In genomic region chr11:52249452-52249851, GRCm38 (mm10) we compare ENCODE assay signal across 24 mouse cellular contexts. TPM values are rescaled to one million over a fixed set of nuclear protein-coding genes. Genes with fewer than 3 reads are reported as not detected.
DNase-seq lines count a peak whose midpoint lies in the region; ATAC-seq and TF ChIP-seq lines count a peak whose summit lies in the region.
"Had no signal": no experiment of that assay in that cellular context is flagged by ENCODE, and none has a peak within 500 bp of the region (broad histone marks: within the 10 kb centered on the region; RNA-seq: fewer than 3 reads in every experiment).

No protein-coding gene starts in this region.

- no peak for TF ChIP-seq CTCF in kidney, adult 2 months (conservative IDR thresholded peaks at IDR 0.05; ENCODE audit: insufficient read depth, insufficient read length, low read depth, low read length)

- peaks cover 4% of the 10 kb centered on the region for H3K36me3 ChIP-seq in kidney, adult 2 months (ENCODE audit: control insufficient read depth, insufficient read depth, low read length)
- H3K36me3 ChIP-seq in kidney, embryonic 15.5 days: peaks cover 67% of the 10 kb centered on the region
- H3K36me3 ChIP-seq in midbrain, embryonic 10.5 days: peaks cover 74% of the 10 kb centered on the region

- no peaks in the 10 kb centered on the region for H3K27me3 ChIP-seq in kidney, adult 2 months (replicated peaks; ENCODE audit: control insufficient read depth, insufficient read depth, low read length)
- H3K27me3 ChIP-seq in kidney, embryonic 15.5 days: no peaks in the 10 kb centered on the region
- no peaks in the 10 kb centered on the region for H3K27me3 ChIP-seq in midbrain, embryonic 10.5 days (ENCODE audit: low read depth, poor library complexity, severe bottlenecking)
- H3K27me3 ChIP-seq: liver, embryonic 12.5 days; lung, embryonic 15.5 days; neural tube, embryonic 15.5 days had no signal

- H3K4me1 ChIP-seq in kidney, adult 2 months (ENCODE audit: control insufficient read depth, insufficient read depth, low read length): peaks cover 13% of the 10 kb centered on the region
- H3K4me1 ChIP-seq in kidney, embryonic 15.5 days: no peaks in the 10 kb centered on the region
- no peaks in the 10 kb centered on the region for H3K4me1 ChIP-seq in midbrain, embryonic 10.5 days
- H3K4me1 ChIP-seq: liver, embryonic 12.5 days; neural tube, embryonic 15.5 days had no signal

- H3K9ac ChIP-seq in kidney, embryonic 15.5 days: no peak overlapping the region
- H3K9ac ChIP-seq: hindbrain, embryonic 14.5 days; liver, embryonic 12.5 days; lung, embryonic 15.5 days; neural tube, embryonic 15.5 days had no signal

- peak; percentile 81 for DNase-seq in kidney, adult 2 months
- DNase-seq in thymus, postnatal 14 days: peak; percentile 10
- DNase-seq in thymus, postnatal 4 days: no peak
- DNase-seq in kidney, postnatal 10 days: peak; percentile 70
- peak; percentile 21 for DNase-seq in yolk sac, embryonic 10.5 days (ENCODE audit: low spot score)
- DNase-seq in midbrain, embryonic 10.5 days (ENCODE audit: low spot score): no peak
- no peak for DNase-seq in retina, postnatal 1 day
- DNase-seq: adrenal gland, adult 8-10 months; cerebellum, postnatal 10 days; embryo, embryonic 11 days; heart, postnatal 36 days; layer of hippocampus, adult 9-11 months; midbrain, embryonic 14.5 days; right cerebral cortex, postnatal 4 days had no signal

- H3K9me3 ChIP-seq in kidney, embryonic 15.5 days (replicated peaks): no peaks in the 10 kb centered on the region
- H3K9me3 ChIP-seq in midbrain, embryonic 10.5 days (replicated peaks): no peaks in the 10 kb centered on the region
- H3K9me3 ChIP-seq: liver, embryonic 12.5 days; lung, embryonic 15.5 days; neural tube, embryonic 15.5 days had no signal

- H3K27ac ChIP-seq in kidney, adult 2 months (ENCODE audit: insufficient read depth, low read depth, low read length): no peak overlapping the region
- no peak overlapping the region for H3K27ac ChIP-seq in kidney, embryonic 15.5 days
- no peak overlapping the region for H3K27ac ChIP-seq in midbrain, embryonic 10.5 days (replicated peaks)
- H3K27ac ChIP-seq: hindbrain, embryonic 14.5 days; liver, embryonic 12.5 days; lung, embryonic 15.5 days; neural tube, embryonic 15.5 days had no signal

- H3K4me2 ChIP-seq in kidney, embryonic 15.5 days: no peak overlapping the region
- H3K4me2 ChIP-seq: hindbrain, embryonic 14.5 days; liver, embryonic 12.5 days; lung, embryonic 15.5 days; neural tube, embryonic 15.5 days had no signal

- no peak for TF ChIP-seq POLR2A in kidney, adult 2 months (IDR thresholded peaks at IDR 0.05; ENCODE audit: low read depth, low read length)

- no peak overlapping the region for H3K4me3 ChIP-seq in kidney, adult 2 months (ENCODE audit: insufficient read depth, low read depth, low read length)
- no peak overlapping the region for H3K4me3 ChIP-seq in kidney, embryonic 15.5 days (replicated peaks)
- no peak overlapping the region for H3K4me3 ChIP-seq in midbrain, embryonic 10.5 days
- H3K4me3 ChIP-seq: liver, embryonic 12.5 days; lung, embryonic 15.5 days; myocyte; neural tube, embryonic 15.5 days had no signal

- no peak for ATAC-seq in kidney, embryonic 15.5 days (replicated peaks; ENCODE audit: low FRiP score)
- ATAC-seq: liver, embryonic 12.5 days had no signal

- 56% methylated on average over 2 of the region's 2 CpGs for WGBS in kidney, adult 2 months
- 96% methylated on average over 2 of the region's 2 CpGs for WGBS in kidney, embryonic 15.5 days
- 100% methylated on average over 2 of the region's 2 CpGs for WGBS in midbrain, embryonic 10.5 days

RNA-seq across cellular contexts. Expression of gene Skp1a, which starts 17.7 kb away (rescaled TPM):
- polyA plus RNA-seq in kidney, adult 2 months (2012; rRNA removed): 34.4 and 68.9 TPM in 2 replicates
- 790 and 863 TPM in 2 replicates for polyA plus RNA-seq in kidney, embryonic 15.5 days (2015; fragmentation: Nextera tagmentation; extraction: Ambion mirVana)
- polyA plus RNA-seq in midbrain, embryonic 10.5 days (2016; fragmentation: Nextera tagmentation; extraction: Ambion mirVana): 916 and 943 TPM in 2 replicates

RNA-seq across cellular contexts. Expression of gene Tcf7, which starts 33.4 kb away (rescaled TPM):
- polyA plus RNA-seq in kidney, adult 2 months (2012; rRNA removed): 2.1 and 13.2 TPM in 2 replicates
- polyA plus RNA-seq in kidney, embryonic 15.5 days (2015; fragmentation: Nextera tagmentation; extraction: Ambion mirVana): 15.4 and 15.5 TPM in 2 replicates
- 8.0 and 10.6 TPM in 2 replicates for polyA plus RNA-seq in midbrain, embryonic 10.5 days (2016; fragmentation: Nextera tagmentation; extraction: Ambion mirVana)

RNA-seq across cellular contexts. Expression of gene Olfr1371, which starts 35.7 kb away (rescaled TPM):
- not detected in 2 replicates for polyA plus RNA-seq in kidney, adult 2 months (2012; rRNA removed)
- polyA plus RNA-seq in kidney, embryonic 15.5 days (2015; fragmentation: Nextera tagmentation; extraction: Ambion mirVana): not detected in 2 replicates
- not detected in 2 replicates for polyA plus RNA-seq in midbrain, embryonic 10.5 days (2016; fragmentation: Nextera tagmentation; extraction: Ambion mirVana)
- polyA plus RNA-seq: embryonic facial prominence, embryonic 14.5 days; heart, embryonic 14.5 days; hindbrain, embryonic 14.5 days; limb, embryonic 11.5 days; liver, embryonic 12.5 days; lung, embryonic 15.5 days; midbrain, embryonic 14.5 days; myocyte; neural tube, embryonic 15.5 days; stomach, embryonic 16.5 days had no signal

Comparison
In these comparisons a context has a peak if more than half of its experiments do, and no peak if none do; other contexts are left out.
1. DNase-seq: peak in kidney, adult 2 months (single experiment), thymus, postnatal 14 days (single experiment), kidney, postnatal 10 days (single experiment) and yolk sac, embryonic 10.5 days (single experiment); none in thymus, postnatal 4 days (single experiment), midbrain, embryonic 10.5 days (single experiment) and retina, postnatal 1 day (single experiment).
2. RNA of gene Skp1a, which starts 17.7 kb away (polyA plus RNA-seq): 916 to 943 TPM in midbrain, embryonic 10.5 days and 790 to 863 TPM in kidney, embryonic 15.5 days; 34.4 to 68.9 TPM in kidney, adult 2 months; every median in the first group is over 10 times any median in the second.